Mouse (Mus musculus): Measurements from ENCODE around the gene Leprot.
A peak's percentile ranks its signal among the peaks of the same experiment; 100 is the strongest.

The Leprot gene

GRCm38 (mm10) chr4:101647196-101647905 lies at the start of gene Leprot:
Gene Leprot, plus strand, starts transcription at chr4:101647718.
- DNase-seq: peak; percentile 100

DNA sequence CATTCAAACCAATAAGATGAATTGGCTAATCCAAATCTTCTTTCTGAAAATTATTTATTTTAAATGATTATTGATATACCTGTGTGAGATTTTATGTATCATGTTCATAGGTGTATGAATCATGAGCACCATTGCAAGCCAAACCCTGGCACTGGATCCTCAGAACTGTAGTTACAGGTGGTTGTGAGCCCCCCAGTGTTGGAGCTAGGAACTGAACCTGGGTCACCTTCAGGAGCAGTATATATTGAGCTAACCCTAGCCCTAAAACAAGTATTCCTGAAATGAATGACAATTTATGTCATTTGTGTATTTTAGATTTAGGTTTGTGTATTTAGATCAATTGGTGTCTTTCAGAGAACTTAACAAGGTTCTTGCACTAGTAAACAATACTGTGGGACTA lies 45.8 kb upstream of the Leprot start:
- peak in 1 of 2 experiments; percentile 21 for DNase-seq

DNA sequence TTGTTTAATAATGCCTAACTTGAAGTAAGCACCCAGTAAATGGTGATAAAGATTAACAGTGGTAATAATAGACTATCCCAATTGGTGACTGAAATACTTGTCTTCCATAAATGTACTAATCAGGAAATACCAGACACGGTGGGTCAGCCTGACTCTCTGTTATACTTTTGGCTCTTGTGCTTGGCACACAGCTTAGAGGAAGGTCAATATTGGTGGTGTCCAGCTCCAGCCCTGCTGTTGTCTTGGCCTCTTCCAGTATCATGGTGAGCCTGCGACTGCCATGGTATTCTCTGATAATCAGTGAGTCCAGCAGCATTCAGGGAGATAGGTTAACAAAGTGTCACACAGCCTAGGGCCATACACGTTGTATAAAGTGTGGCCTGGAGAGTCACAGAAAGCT lies 43.9 kb upstream of the Leprot start:
- DNase-seq: no peak

DNA sequence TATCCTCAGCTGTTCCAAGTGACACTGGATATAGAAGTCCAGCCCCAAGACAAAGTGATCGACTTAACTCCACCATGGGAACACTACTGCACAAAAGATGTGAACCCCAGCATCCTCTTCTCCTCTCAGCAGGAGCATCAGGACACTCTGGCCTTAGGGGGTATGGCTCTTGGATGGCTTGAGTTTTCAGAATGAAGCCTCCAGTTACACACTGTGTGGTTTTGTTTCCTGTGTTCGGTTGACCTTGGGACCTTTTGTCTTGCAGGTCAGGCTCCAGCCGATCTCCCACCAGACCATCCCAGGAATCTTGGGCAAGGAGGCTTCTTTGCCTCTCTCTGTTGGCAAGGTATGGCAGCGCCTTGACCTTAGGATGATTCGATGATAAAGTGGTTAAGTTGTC lies 31.0 kb upstream of the Leprot start:
- no peak for DNase-seq

DNA sequence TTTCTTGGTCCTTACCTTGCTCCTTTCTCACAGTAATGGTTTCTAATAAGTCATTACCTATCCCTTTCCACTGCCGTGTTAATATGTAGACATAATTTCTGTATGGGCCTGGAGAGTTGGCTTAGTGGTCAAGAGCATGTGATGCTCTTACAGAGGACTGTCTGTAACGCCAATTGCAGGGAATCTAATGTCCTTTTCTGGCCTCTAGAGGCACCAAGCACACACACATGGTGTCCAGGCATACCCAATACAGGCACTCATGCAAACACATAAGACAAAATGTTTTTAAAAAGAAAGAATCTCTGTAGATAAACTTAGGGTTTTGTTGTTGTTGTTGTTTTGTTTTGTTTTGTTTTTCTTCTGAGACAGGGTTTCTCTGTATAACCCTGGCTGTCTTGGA lies 29.8 kb upstream of the Leprot start:
- no peak for DNase-seq

DNA sequence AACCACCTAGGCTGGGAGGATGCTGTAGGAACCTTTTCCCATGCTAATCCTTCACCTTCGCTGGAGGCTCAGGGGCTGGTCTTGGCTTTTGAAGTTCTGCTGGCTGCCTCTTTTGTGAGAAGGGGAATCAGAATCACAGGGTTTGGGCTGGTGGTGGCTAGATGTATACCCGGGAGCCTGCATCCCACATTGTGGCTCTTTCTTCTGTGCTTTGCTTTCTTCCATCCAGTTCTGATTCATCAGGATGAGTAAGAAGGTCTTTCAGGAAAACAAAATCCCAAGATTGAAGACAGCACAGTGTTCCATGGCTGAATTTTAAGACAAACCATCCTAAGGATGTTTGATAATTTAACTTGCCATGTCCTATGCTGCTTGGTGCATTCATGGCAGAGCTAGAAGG lies 27.3 kb upstream of the Leprot start:
- no peak for DNase-seq

DNA sequence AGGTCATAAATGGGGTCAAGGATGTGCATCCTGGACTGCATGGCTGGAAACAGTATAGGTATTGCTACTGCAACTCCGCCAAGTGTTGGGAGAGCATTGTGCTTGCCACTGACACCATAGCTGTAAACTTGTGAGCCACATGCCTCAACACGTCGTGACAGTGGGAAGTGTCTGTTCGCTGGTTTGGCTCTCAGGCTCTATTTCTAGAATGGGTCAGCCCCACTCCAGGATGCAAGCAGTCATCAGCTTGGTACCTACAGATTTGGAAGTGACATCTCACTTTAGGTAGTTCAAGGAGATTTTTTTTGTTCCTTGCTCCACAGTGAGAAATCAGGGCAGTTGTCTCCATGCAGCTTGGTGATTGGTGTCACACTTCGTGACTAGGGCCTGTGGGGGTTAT lies 26.3 kb upstream of the Leprot start:
- DNase-seq: no peak

DNA sequence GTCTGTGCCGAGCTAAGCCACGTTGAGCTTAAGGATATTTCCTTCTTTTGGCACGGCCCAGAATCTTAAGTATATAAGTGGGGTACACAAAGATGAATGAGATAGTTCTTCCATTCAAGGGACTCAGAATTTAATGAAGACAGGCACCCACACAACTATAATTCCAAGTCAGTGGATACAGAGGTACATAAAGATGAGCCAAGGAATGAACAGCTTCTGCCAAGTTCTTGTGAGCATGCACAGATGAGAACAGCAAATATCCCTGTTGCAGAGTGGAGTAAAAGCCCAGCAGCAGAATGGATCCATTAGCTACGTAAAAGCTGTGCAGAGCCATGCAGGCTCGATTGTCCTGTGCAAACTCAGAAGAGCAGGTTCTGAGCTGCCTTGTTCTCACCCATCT lies 22.2 kb upstream of the Leprot start:
- no peak for DNase-seq

DNA sequence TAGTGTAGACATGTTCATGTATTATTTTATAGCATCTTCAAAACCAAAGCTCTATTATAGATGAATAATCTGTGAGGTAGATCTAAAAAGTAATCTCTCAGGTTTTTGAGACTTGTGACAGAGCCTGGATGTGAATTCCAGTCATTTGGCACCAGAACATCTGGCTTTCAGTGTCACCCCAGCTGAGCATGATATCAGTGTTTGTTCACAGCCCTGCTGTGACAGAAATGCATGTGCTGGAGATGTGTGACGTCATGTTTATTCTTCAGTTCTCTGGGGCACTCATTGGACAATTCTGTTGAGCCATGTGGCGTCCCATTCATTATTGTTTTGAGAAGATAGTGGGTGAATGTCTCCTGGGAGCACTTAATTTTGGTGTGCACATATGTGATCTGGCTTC lies 11.9 kb upstream of the Leprot start:
- DNase-seq: no peak

DNA sequence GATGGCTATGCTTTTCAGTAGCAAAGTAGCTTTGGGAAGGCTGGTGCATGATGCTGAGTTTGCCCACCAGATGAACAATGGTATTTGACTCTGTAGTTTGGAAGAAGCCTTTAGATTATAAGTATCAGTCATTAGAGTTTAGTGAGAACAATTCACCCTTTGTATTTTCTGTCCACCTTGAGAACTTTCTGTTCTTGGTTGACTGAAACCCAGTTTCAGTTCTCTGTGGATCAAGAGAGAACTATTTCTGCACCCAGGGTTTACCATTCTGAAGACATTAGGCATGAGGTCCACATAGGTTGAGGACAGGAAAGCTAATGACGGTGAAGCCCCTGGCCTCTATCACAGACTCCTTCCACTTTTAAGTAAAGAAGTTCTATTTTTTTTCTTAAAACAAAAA lies 10.0 kb upstream of the Leprot start:
- no peak for DNase-seq

- DNase-seq: no peak
These were observed 6.9 kb upstream of the Leprot start for GRCm38 (mm10) chr4:101640631-101641030.

DNA sequence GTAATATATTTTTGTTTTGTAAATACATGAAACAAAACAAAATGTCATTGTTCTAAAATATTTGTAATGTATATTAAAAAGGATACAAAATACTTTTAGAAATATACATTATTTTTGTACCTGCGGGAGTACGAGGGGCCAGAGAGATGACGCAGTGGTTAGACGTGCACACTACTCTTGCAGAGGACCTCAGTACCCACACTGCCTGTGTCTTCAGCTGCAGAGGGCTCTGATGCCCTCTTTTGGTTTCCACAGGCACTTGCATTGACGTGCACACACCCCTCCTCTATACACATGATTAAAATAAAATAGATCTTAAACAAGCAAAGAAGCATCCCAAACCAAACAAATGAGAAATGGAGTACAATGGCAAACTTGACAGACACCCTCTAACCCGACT lies 4.8 kb upstream of the Leprot start:
- no peak for DNase-seq

- DNase-seq: no peak
These were observed 4.3 kb upstream of the Leprot start for GRCm38 (mm10) chr4:101643216-101643615.

DNA sequence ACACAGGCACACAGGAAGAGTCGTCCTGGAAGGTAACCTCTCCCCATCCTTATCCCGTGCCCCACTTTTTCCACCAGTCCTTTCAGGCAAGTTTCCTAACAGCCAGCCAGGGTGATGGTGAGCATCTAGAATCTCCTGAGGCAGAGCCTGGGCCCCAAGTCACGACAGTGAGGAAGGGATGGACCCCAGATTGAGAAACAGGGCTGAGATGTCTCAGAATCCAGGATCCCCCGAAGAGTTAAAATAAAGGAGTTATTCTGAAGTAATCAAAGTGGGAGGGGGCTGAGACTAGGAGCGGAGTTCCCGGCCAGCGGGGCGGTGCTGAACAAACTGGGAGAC lies 692 bp upstream of the Leprot start:
- no peak for DNase-seq

DNA sequence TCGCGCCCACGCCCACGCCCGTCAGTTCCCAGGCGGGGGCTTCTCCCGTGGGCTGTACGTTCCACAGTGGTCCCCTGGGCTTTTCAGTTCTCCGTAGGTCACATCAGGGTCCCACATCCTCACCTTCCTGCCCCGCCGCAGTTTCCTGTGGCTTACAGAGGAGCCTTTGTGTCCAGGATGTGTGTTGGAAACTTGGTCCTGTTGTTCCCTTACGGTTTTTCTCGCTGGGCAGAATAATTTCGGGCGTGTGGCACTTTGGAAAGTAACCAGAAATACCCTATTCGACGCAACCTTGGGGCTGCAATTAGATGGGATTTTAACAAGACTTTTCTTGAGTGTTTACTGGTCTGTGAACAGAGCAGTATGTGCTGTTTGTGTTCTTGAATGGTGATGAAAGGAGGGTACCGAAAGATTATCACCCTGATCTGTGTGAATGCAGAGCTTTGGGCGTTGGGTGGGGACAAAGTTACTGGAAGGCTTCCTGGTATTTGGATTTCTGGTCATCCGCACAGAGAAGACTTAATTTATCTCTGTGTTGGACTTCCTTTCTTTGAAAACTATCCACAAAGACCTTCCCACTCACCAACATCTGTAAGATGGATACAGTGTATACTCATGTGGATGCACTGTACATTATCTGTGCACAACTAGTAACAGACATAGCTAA lies 591 bp downstream of the Leprot start:
- peak; percentile 47 to 58 for DNase-seq

GRCm38 (mm10) chr4:101648745-101649144 lies 1.2 kb downstream of the Leprot start:
- DNase-seq: no peak

DNA sequence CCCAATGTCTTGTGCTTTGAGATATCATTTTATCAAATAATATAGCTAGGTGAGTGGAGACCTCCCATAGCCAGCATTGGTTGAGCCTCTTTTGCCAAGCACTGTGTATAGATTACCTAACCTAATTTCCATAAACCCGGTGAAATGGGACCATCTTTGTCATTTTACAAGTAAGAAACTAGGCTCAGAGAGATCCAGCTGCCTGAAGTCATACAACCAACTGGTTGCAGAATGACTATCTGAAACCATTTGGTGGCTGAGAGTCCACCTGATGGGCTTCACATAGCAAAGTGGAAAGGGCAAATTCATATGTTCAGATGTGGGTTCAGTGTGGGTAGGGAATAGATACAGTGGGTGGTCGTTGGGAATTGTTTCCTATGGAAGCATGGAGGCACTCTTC lies 3.4 kb downstream of the Leprot start:
- DNase-seq: no peak

DNA sequence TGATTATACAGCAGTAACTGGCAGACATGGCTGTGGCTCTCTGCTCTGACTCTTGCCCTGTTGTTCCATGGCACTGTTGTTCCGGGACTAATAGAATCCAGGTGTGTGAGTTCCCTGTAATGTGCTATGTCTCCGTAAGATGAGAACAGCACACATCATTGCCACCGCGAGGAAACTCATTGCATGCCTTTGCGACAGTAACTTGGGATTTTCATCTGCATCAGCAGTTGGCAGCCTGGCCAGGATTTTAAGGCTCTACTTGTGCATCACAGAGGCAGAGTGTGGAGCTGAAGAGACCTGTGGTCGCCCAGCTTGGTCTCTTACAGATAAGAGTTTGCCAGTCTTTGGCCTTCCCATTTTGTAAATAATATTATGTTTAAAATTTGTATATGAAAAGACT lies 6.7 kb downstream of the Leprot start:
- DNase-seq: no peak

- DNase-seq: no peak
These were observed 7.4 kb downstream of the Leprot start for GRCm38 (mm10) chr4:101654788-101655414.

GRCm38 (mm10) chr4:101655415-101655790 lies 7.9 kb downstream of the Leprot start:
- no peak for DNase-seq

DNA sequence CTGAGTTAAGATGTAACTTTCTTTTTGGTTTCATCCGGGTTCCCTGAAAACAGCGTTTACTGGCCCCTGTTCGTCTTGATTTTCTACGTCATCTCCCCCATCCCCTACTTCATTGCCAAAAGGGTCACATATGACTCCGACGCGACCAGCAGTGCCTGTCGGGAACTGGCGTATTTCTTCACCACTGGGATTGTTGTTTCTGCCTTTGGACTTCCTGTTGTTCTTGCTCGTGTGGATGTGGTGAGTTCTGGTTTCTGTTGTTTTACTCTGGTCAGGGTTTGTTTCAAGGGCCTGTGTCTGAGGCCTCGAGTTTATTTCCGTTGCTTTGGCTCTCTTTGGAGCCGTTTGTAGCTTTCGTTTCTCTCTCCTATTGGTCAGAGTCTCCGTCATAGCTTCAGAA lies 8.5 kb downstream of the Leprot start:
- no peak for DNase-seq

GRCm38 (mm10) chr4:101656956-101657570 lies 9.5 kb downstream of the Leprot start:
- DNase-seq: no peak

- peak in 1 of 2 experiments; percentile 42 for DNase-seq
These were observed 16.7 kb downstream of the Leprot start for GRCm38 (mm10) chr4:101664160-101664750.

DNA sequence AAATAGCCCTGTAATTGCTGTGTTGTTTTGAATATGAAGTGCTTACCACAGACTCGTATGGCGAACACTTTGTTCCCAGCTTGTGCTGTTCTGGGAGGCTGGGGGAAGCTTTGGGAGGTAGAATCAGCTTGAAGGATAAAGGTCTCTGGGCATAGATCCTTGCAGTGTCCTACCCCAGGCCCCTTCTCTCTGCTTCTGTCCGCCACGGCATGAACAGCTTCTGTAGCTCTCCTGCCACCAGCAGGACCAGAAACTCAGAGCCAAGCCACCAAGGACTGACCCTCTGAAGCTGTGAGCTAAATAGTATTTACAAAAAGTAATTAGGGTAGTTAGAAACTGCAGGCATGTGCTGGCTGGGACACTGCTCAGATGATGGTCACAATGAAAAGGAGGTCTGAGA lies 17.2 kb downstream of the Leprot start:
- no peak for DNase-seq
